Mouse (Mus musculus) lung, adult 18-20 months (tissue): ENCODE results near the gene Ccdc189.
"Not testable (repeated sequence)": the region's sequence is repeated elsewhere in the genome, so short reads cannot be mapped to it uniquely, and the experiment has no call there.

Source experiments
- DNase-seq, 2 experiments: peaks; one replicate each; pipeline ENCODE4 v3.0.0; 2022; ENCODE audit warnings: mixed read lengths in 2 of 2

The Ccdc189 gene

DNA sequence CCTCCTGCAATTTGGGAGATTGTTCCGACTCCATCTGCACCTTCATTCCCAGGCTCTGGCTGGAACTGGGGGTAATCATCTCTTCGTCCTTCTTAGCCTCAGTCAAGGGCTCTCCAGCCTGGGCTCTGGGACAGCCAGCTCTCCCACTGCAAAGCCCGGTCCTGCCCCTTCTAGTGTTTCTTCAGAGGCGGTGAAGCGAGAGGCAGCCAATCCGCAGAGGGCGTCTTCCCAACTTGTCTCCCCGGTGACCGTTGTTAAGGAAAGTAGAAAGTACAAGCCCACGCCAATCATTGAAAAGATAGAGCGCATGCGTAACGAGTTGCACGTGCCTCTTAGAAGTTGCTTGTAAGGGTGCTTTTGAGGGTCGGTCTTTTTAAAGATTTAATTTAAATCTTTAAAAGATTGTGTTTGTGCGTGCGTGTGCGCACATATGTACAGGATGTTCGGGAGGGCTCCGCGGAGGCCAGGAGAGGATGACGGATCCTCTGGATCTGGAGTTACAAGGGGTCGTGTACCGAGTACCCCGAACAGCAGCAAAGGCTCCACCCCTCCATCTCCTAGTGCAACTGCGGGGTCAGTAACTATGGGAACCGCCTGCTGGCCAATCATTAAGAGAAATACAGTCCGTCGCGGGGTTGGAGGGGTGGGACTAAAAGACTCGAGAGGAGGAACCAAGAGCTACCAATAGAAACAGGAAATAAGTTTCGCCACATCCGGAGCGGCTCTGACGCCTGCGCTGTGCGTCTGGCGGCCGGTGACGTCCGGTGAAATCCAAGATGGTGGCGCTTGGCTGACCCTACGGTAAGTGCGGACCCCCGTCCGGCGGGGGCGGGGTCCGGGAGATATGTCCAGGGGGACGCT, at the start of gene Ccdc189, which contains the start of gene Rnf40:
Gene Ccdc189, minus strand, starts transcription at position 585 of the 861 bp plus-strand sequence.
Gene Rnf40, plus strand, starts transcription at position 757 of the 861 bp plus-strand sequence.
- DNase-seq = peak; percentile 97 to 98

DNA sequence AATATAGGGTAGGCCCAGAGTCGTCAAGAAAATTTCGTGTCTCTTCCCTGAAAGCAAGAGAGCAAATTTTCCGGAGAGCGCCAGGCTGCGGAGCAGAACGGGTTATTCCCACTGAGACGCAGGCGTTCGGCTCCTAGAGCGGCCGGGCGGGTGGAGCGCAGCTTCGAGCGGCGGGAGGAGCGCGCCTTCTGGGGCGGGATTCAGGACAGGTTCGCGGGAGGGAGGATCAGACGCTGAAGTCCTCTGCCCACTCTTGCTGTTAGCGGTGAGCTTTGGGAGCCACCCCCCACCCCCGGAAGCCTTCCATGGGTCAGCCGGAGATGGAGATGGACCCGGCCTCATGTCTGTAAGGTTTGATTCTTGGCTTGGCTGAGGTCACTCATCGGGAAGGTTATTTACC, 48.6 kb upstream of the Ccdc189 start:
- peak; percentile 80 to 87 for DNase-seq

DNA sequence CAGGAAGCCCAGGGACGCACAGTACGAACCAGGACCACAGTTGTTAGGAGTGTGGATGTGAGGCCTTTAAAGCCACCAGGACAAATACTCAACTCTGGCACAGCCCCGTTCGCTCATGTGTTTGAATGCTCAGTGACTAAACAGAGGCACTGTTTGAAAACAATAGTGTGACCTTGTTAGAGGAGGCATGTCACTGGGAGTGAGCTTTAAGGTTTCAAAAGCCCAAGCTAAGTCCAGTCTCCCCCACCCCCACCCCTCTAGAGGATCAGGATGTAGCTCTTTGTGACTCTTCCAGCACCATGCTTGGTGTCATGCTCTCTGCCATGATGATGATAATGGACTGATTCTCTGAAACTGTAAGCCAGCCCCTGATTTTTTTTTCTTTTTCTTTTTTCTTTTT, 43.0 kb upstream of the Ccdc189 start:
- no peak for DNase-seq

DNA sequence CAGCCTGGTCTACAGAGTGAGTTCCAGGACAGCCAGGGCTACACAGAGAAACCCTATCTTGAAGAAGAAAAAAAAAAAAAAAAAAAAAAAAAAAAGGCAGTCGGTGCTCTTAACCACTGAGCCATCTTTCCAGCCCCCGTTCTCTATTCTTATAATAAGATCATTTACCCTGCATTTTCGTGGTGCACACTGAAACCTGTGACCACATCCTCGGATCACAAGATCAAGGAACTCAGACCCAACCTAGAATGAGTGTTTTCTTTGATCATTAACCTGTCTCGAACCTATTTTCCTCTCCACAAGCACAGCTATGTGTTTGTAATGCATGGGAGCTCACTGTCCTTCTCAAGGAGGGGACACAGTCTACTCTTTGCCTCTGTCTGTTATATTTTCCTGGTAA, 40.3 kb upstream of the Ccdc189 start:
- no peak for DNase-seq

DNA sequence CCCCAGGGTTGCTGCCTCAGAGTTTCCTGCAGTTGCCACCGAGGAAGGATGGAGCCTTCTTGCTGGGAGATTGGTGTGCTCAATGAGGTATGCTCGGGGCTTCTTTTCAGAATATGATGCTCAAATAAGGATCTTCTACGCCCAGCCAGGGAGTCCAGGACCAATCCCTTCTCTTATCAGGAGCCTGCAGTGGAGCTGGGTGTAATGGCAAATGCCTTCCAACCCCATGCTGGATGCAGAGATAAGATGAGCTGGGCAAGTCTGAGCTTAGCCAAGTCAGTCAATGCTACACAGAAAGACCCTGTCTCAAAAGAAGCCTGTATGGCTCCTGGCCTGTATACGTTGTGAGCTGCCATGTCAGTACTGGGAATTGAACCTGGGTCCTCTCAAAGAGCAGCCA, 38.1 kb upstream of the Ccdc189 start:
- DNase-seq = no peak

GRCm38 (mm10) chr7:127626039-127626438, 37.6 kb upstream of the Ccdc189 start:
- no peak for DNase-seq

GRCm38 (mm10) chr7:127618402-127618801, 30.0 kb upstream of the Ccdc189 start:
- not testable (repeated sequence) for DNase-seq

- DNase-seq = no peak
Observed at GRCm38 (mm10) chr7:127617962-127618361, 29.6 kb upstream of the Ccdc189 start.

- DNase-seq = no peak
Observed at GRCm38 (mm10) chr7:127616881-127617280, 28.5 kb upstream of the Ccdc189 start.

DNA sequence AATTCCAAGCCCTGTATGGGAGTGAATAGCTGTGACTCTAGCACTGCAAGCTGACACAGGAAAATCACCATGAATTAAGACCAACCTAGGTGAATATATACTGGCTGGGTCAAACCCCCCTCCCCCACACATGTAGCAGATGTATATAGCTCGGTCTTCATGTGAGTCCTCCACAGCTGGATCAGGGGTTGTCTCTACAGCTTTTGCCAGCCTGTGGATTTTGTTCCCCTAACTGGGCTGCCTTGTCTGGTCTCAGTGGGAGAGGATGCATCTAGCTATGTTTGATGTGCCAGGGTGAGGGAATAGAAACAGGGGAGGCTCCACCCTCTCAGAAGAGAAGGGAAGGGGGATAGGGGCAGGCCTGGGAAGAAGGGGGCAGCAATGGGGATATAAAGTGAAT, 27.9 kb upstream of the Ccdc189 start:
- DNase-seq = no peak

DNA sequence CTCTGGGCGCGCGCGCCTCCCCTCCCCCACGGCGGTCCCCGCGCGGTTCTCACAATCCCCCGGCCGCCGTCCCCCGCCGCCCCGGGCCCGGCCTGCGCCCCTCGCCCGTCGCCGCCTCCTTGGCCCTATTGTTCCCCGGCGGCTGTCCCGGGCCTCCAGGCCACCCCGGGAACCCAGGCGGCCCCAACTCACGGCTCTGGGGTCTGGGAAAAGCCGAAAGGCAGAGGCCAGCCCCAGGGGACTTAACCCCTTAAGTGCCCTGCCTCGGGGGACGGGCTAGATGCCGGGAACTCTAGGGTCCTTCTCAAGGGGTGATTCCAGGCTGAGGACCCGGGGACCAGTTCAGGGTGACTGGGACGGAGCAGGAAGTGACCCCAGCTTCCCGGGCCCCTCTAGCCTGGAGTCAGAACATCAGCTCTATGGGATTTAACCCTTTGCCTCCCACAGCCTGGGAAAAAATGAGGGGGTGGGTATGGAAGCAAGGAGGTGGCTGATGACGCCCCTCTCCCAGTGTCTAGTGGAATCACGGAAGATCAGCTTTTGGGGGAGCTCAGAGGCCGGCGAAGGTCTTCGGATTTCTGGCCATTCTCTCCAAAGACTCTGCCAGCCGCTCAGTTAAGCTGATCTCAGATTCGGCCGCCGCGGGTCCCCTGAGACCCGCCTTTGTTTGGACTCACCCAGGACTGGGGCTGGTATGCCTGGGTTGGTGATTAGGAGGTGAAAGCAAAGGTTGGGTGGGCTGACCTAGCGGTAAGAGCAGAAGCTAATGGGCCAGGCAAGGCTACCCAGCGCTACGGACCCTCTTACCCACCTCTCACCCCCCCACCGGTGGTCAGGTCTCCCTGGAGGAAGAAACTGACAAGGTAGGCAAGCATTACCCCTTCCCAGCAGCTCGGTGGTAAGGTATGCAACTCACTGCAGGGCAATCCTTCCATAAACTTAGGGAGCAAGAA, 26.8 kb upstream of the Ccdc189 start, which contains the start of gene Zfp629:
Gene Zfp629, minus strand, starts transcription at position 907 of the 953 bp plus-strand sequence.
- peak; percentile 69 to 74 for DNase-seq

- DNase-seq = peak; percentile 48 to 53
Observed at GRCm38 (mm10) chr7:127614511-127614890, 26.1 kb upstream of the Ccdc189 start.

- DNase-seq = no peak
Observed at GRCm38 (mm10) chr7:127614091-127614490, 25.7 kb upstream of the Ccdc189 start.

- DNase-seq = no peak
Observed at GRCm38 (mm10) chr7:127613501-127613900, 25.1 kb upstream of the Ccdc189 start.

DNA sequence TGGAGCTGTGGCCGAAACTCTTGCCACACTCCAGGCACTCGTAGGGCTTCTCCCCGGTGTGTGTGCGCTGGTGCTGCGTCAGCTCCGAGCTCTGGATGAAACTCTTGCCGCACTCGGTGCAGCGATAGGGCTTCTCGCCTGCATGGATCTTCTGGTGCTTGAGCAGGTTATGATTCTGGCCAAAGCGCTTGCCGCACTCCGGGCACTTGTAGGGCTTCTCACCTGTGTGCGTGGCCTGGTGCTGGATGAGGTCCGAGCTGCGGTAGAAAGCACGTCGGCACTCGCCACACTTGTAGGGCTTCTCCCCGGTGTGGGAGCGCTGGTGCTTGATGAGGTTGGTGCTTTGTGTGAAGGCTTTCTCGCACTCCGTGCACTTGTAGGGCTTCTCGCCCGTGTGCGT, 23.2 kb upstream of the Ccdc189 start:
- DNase-seq = no peak

GRCm38 (mm10) chr7:127611011-127611410, 22.6 kb upstream of the Ccdc189 start:
- no peak for DNase-seq

- peak; percentile 81 to 88 for DNase-seq
Observed at GRCm38 (mm10) chr7:127607150-127607549, 18.8 kb upstream of the Ccdc189 start.

- no peak for DNase-seq
Observed at GRCm38 (mm10) chr7:127604256-127604655, 15.9 kb upstream of the Ccdc189 start.

- no peak for DNase-seq
Observed at GRCm38 (mm10) chr7:127602903-127603302, 14.5 kb upstream of the Ccdc189 start.

DNA sequence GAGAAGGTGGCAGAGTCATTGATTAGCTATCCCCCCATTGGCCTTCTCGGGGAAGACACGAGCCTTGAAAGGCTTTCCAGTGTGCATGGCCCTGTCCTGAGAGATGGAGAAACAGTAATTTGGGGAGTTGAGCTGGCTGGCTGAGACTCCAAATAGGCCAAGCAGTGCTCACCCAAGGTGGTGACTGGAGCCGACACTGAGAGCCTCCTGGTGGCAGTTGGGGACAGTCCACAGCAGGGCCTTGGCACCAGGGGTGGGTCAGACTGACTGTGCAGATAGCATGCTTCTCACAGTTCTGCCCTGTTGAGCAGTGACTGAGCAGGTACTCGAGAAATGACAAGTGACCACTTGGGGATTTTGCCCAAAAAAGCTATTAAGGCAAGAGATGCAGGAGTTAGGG, 13.3 kb upstream of the Ccdc189 start:
- no peak for DNase-seq

DNA sequence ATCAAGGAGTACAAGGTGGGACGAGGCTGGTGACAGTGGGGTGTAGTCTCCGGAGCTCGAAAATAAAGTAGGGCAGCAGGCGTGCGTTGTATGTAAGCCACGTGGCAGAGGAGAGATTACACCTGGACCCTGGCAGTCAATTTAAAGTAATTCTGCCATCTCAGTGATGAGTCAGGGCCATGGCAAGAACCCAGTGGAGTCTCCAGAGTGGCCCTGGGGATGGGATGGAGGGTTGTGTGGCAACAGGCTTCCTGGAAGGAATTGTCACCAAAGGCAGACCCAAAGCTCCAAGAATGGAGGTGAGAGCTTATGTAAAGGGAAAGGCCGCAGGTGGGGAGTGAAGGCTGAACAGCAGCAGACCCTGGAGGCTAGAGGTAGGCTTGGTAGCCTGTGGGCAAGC, 12.2 kb upstream of the Ccdc189 start:
- DNase-seq = no peak

GRCm38 (mm10) chr7:127596747-127597146, 8.4 kb upstream of the Ccdc189 start:
- no peak for DNase-seq

- DNase-seq = no peak
Observed at GRCm38 (mm10) chr7:127592575-127592974, 4.2 kb upstream of the Ccdc189 start.
